Mouse (Mus musculus): ENCODE results near the gene Pak7. TPM values are rescaled to one million over a fixed set of nuclear protein-coding genes. Genes with fewer than 3 reads are reported as not detected.

The Pak7 gene
- polyA plus RNA-seq, 1 experiment from 2014 or later, result 0.57 TPM

GRCm38 (mm10) chr2:136059029-136059669, 328.6 kb downstream of the Pak7 start:
- no peak for ATAC-seq (ENCODE audit: insufficient number of reproducible peaks, insufficient read depth, low FRiP score, low read depth)
- 2% methylated on average over 37 of the region's 37 CpGs for WGBS
- Histone ChIP-seq H3K9me3 (ENCODE audit: control insufficient read depth, low read length) (no peaks in the 10 kb centered on the region), H3K36me3 (ENCODE audit: control insufficient read depth, insufficient read depth, low read length) (no peaks in the 10 kb centered on the region), H3K9ac (ENCODE audit: low read length) (no peak overlapping the region), H3K4me3 (ENCODE audit: control insufficient read depth in 1 of 2, insufficient read depth in 1 of 2, low read depth in 1 of 2, low read length in 2 of 2) (no peak overlapping the region), H3K27me3 (ENCODE audit: control insufficient read depth, insufficient read depth, low read length) (peaks cover 48% of the 10 kb centered on the region), H3K4me1 (ENCODE audit: control insufficient read depth in 2 of 2, insufficient read depth in 2 of 2, low read length in 2 of 2) (peaks cover 0 to 6% of the 10 kb centered on the region in 2 experiments; a peak in 1 of 4 replicates), H3K4me2 (ENCODE audit: low read length) (peak overlapping the region; percentile 32), H3K27ac (replicated peaks in 1 of 2; ENCODE audit: control insufficient read depth in 1 of 2, insufficient read depth in 1 of 2, low read depth in 2 of 2, low read length in 2 of 2) (no peak overlapping the region)

DNA sequence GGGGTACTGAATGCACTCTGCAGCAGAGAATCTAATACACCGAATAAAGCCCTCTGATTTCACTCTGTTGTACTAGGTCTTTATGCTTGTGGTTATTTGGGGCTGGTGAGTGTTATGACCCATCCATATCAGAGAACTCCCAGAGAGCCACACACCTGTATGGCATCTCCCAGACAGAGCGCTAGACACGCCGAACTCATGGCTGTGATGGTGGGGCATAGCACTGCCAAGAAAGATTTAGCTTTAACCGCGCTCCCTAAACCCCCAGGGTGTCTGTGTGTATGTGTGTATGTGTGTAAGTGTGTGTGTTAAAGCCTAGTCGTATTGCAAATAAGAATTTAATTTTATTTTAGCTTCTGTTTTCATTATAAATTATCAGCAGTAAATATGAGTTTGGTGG, 329.4 kb downstream of the Pak7 start:
- Histone ChIP-seq H3K4me3 (ENCODE audit: control insufficient read depth in 1 of 2, insufficient read depth in 1 of 2, low read depth in 1 of 2, low read length in 2 of 2) (peak overlapping the region in 1 of 2 experiments; percentile 10; a peak in 1 of 4 replicates), H3K36me3 (ENCODE audit: control insufficient read depth, insufficient read depth, low read length) (no peaks in the 10 kb centered on the region), H3K4me2 (ENCODE audit: low read length) (peak overlapping the region; percentile 42), H3K27me3 (ENCODE audit: control insufficient read depth, insufficient read depth, low read length) (peaks cover 48% of the 10 kb centered on the region), H3K4me1 (ENCODE audit: control insufficient read depth in 2 of 2, insufficient read depth in 2 of 2, low read length in 2 of 2) (peaks cover 0 to 6% of the 10 kb centered on the region in 2 experiments; a peak in 1 of 4 replicates), H3K27ac (replicated peaks in 1 of 2; ENCODE audit: control insufficient read depth in 1 of 2, insufficient read depth in 1 of 2, low read depth in 2 of 2, low read length in 2 of 2) (no peak overlapping the region), H3K9ac (ENCODE audit: low read length) (no peak overlapping the region), H3K9me3 (ENCODE audit: control insufficient read depth, low read length) (no peaks in the 10 kb centered on the region)
- WGBS, result 8% methylated on average over 7 of the region's 7 CpGs
- no peak for ATAC-seq (ENCODE audit: insufficient number of reproducible peaks, insufficient read depth, low FRiP score, low read depth)

GRCm38 (mm10) chr2:136057861-136058331, 329.9 kb downstream of the Pak7 start:
- 6% methylated on average over 19 of the region's 19 CpGs for WGBS
- Histone ChIP-seq H3K4me1 (ENCODE audit: control insufficient read depth in 2 of 2, insufficient read depth in 2 of 2, low read length in 2 of 2) (peaks cover 0 to 6% of the 10 kb centered on the region in 2 experiments; a peak in 1 of 4 replicates), H3K36me3 (ENCODE audit: control insufficient read depth, insufficient read depth, low read length) (no peaks in the 10 kb centered on the region), H3K27ac (replicated peaks in 1 of 2; ENCODE audit: control insufficient read depth in 1 of 2, insufficient read depth in 1 of 2, low read depth in 2 of 2, low read length in 2 of 2) (no peak overlapping the region), H3K4me2 (ENCODE audit: low read length) (peak overlapping the region; percentile 42), H3K9me3 (ENCODE audit: control insufficient read depth, low read length) (no peaks in the 10 kb centered on the region), H3K4me3 (ENCODE audit: control insufficient read depth in 1 of 2, insufficient read depth in 1 of 2, low read depth in 1 of 2, low read length in 2 of 2) (peak overlapping the region in 1 of 2 experiments; percentile 10; a peak in 1 of 4 replicates), H3K27me3 (ENCODE audit: control insufficient read depth, insufficient read depth, low read length) (peaks cover 48% of the 10 kb centered on the region), H3K9ac (ENCODE audit: low read length) (no peak overlapping the region)
- no peak for ATAC-seq (ENCODE audit: insufficient number of reproducible peaks, insufficient read depth, low FRiP score, low read depth)

DNA sequence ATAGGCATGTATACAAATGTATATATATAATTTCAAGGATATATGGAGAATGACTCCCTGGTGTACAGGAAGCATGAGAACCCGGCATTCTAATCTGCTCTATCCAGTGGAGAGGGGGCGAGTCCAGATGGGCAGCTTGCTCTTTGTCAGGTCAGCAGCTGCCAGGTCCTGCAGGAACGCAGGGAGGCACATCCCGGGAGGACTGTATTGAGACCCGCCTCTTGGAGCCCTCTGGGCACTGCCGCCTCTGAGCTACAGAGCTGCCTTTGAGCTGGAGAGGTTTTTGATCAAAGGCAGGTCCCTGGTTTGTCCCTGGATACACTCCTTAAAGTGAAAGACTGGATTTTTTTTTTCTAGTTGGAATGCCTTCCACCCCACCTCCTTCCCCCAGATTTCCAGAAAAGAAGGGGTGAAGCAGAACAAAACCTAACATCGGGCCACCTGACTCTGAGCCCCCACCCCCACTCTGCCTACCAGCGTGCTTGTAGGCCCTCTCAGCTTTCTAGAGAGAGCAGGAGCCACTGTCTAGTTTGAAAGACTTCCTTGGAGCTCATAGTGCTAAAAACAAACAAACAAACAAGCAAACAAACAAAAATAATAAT, 336.0 kb downstream of the Pak7 start, which contains the start of gene Lamp5:
TSS of gene Lamp5 (plus strand) at position 552 of the 602 bp plus-strand sequence.
- Histone ChIP-seq H3K27ac (replicated peaks in 1 of 2; ENCODE audit: control insufficient read depth in 1 of 2, insufficient read depth in 1 of 2, low read depth in 2 of 2, low read length in 2 of 2) (no peak within 1 kb of the TSS), H3K9me3 (ENCODE audit: control insufficient read depth, low read length) (no peaks in the 10 kb centered on the region), H3K4me1 (ENCODE audit: control insufficient read depth in 2 of 2, insufficient read depth in 2 of 2, low read length in 2 of 2) (peaks cover 3 to 5% of the 10 kb centered on the region in 2 experiments; a peak in 2 of 4 replicates), H3K4me2 (ENCODE audit: low read length) (peak within 1 kb of the TSS; percentile 56), H3K9ac (ENCODE audit: low read length) (no peak within 1 kb of the TSS), H3K4me3 (ENCODE audit: control insufficient read depth in 1 of 2, insufficient read depth in 1 of 2, low read depth in 1 of 2, low read length in 2 of 2) (peak within 1 kb of the TSS in 1 of 2 experiments; percentile 14; a peak in 2 of 4 replicates), H3K27me3 (ENCODE audit: control insufficient read depth, insufficient read depth, low read length) (peaks cover 16% of the 10 kb centered on the region), H3K36me3 (ENCODE audit: control insufficient read depth, insufficient read depth, low read length) (no peaks in the 10 kb centered on the region)
- 3% methylated on average over 8 of the region's 8 CpGs for WGBS
- ATAC-seq (ENCODE audit: insufficient number of reproducible peaks, insufficient read depth, low FRiP score, low read depth), result no peak

DNA sequence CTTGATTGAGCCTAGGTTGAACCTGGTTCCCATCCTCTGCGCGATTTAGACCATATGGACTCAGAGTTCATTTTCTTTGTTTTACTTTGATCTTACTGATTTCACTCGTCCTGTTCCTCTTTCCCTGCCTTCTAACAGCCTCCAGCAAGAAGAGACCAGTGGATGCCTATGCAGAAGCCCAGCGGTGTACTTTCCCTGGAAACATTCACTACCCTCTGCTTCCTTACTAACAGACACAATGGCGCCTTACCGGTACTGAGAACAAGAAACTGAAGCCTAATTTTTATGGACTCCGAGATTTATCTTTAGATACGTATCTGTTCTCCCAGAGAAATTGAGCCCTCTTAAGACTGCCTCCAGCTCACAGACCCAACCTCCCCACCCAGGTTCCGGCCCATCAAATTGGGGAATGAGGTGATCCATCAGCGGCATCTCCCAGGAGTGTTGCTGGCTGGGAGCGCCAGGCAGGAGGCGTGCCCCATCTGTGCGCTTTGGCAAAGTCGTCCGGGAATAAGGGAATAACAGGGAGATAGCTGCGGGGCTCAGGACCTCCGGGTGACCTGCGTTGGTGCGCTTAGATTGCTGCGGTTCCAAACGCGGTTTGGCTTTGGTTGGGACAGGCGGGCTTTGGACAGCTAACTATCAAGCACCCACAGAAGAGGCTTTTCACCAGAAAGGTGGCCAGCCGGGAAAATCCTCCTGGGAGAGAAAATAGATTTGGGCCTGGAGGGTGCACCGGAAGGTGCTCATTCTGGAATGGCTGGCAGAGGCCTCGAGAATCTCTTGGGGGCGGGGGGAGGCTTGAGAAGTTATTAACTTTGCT, 336.8 kb downstream of the Pak7 start:
- Histone ChIP-seq H3K9ac (ENCODE audit: low read length) (no peak overlapping the region), H3K9me3 (ENCODE audit: control insufficient read depth, low read length) (no peaks in the 10 kb centered on the region), H3K4me2 (ENCODE audit: low read length) (peak overlapping the region; percentile 56), H3K36me3 (ENCODE audit: control insufficient read depth, insufficient read depth, low read length) (no peaks in the 10 kb centered on the region), H3K27me3 (ENCODE audit: control insufficient read depth, insufficient read depth, low read length) (peaks cover 16% of the 10 kb centered on the region), H3K4me1 (ENCODE audit: control insufficient read depth in 2 of 2, insufficient read depth in 2 of 2, low read length in 2 of 2) (peaks cover 3 to 5% of the 10 kb centered on the region in 2 experiments; a peak in 2 of 4 replicates), H3K27ac (replicated peaks in 1 of 2; ENCODE audit: control insufficient read depth in 1 of 2, insufficient read depth in 1 of 2, low read depth in 2 of 2, low read length in 2 of 2) (no peak overlapping the region), H3K4me3 (ENCODE audit: control insufficient read depth in 1 of 2, insufficient read depth in 1 of 2, low read depth in 1 of 2, low read length in 2 of 2) (peak overlapping the region in 1 of 2 experiments; percentile 14; a peak in 2 of 4 replicates)
- WGBS, result 19% methylated on average over 27 of the region's 27 CpGs
- no peak for ATAC-seq (ENCODE audit: insufficient number of reproducible peaks, insufficient read depth, low FRiP score, low read depth)

DNA sequence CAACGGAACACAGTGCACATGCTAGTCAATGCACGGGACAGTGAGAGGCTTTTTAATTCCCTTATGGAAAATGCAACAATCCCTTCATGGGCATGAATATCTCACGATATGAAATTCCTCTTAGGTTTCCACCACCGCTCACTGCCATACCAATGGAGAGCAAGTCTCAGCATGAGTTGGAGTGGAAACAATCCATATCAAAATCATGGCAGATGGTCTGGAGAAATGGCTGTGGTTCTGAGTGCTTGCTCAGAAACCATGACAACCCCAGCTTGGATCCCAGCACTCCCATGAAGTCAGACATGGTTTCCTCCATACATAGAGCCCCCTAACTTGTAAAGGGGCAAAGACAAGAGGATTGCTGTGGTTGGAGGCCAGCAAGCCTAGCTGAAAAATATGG, 339.3 kb downstream of the Pak7 start:
- no peaks in the 10 kb centered on the region for H3K9me3 ChIP-seq (ENCODE audit: control insufficient read depth, low read length)
- H3K4me1 ChIP-seq (ENCODE audit: control insufficient read depth in 2 of 2, insufficient read depth in 2 of 2, low read length in 2 of 2), result peaks cover 3 to 5% of the 10 kb centered on the region in 2 experiments; a peak in 2 of 4 replicates
- WGBS, result 83% methylated on average over 4 of the region's 4 CpGs
- no peak overlapping the region for H3K4me2 ChIP-seq (ENCODE audit: low read length)
- ATAC-seq (ENCODE audit: insufficient number of reproducible peaks, insufficient read depth, low FRiP score, low read depth), result no peak
- no peak overlapping the region for H3K9ac ChIP-seq (ENCODE audit: low read length)
- no peaks in the 10 kb centered on the region for H3K36me3 ChIP-seq (ENCODE audit: control insufficient read depth, insufficient read depth, low read length)
- no peak overlapping the region for H3K27ac ChIP-seq (replicated peaks in 1 of 2; ENCODE audit: control insufficient read depth in 1 of 2, insufficient read depth in 1 of 2, low read depth in 2 of 2, low read length in 2 of 2)
- peaks cover 16% of the 10 kb centered on the region for H3K27me3 ChIP-seq (ENCODE audit: control insufficient read depth, insufficient read depth, low read length)
- no peak overlapping the region for H3K4me3 ChIP-seq (ENCODE audit: control insufficient read depth in 1 of 2, insufficient read depth in 1 of 2, low read depth in 1 of 2, low read length in 2 of 2)
